Mouse (Mus musculus): ENCODE results near the gene Osr1.

The Osr1 gene

GRCm38 (mm10) chr12:9569971-9570370 lies at the start of gene Osr1:
Gene Osr1 (plus strand): TSS chr12:9570116.
- DNase-seq (ENCODE audit: extremely low read depth, low read depth, low spot score) = no peak

- no peak for DNase-seq (ENCODE audit: extremely low read depth, low read depth, low spot score)
Measured at GRCm38 (mm10) chr12:9550328-9550727, 19.6 kb upstream of the Osr1 start.

- no peak for DNase-seq (ENCODE audit: extremely low read depth, low read depth, low spot score)
Measured at GRCm38 (mm10) chr12:9564956-9565355, 5.0 kb upstream of the Osr1 start.

GRCm38 (mm10) chr12:9570496-9570995 lies 630 bp downstream of the Osr1 start:
- DNase-seq (ENCODE audit: extremely low read depth, low read depth, low spot score) = no peak

- DNase-seq (ENCODE audit: extremely low read depth, low read depth, low spot score) = no peak
Measured at GRCm38 (mm10) chr12:9571276-9571940, 1.5 kb downstream of the Osr1 start.

GRCm38 (mm10) chr12:9572022-9572421 lies 2.1 kb downstream of the Osr1 start:
- DNase-seq (ENCODE audit: extremely low read depth, low read depth, low spot score) = no peak

- DNase-seq (ENCODE audit: extremely low read depth, low read depth, low spot score) = no peak
Measured at GRCm38 (mm10) chr12:9573682-9574081, 3.8 kb downstream of the Osr1 start.

- no peak for DNase-seq (ENCODE audit: extremely low read depth, low read depth, low spot score)
Measured at GRCm38 (mm10) chr12:9574244-9574871, 4.4 kb downstream of the Osr1 start.

- DNase-seq (ENCODE audit: extremely low read depth, low read depth, low spot score) = no peak
Measured at GRCm38 (mm10) chr12:9575158-9576042, 5.5 kb downstream of the Osr1 start.

- no peak for DNase-seq (ENCODE audit: extremely low read depth, low read depth, low spot score)
Measured at GRCm38 (mm10) chr12:9576043-9576538, 6.2 kb downstream of the Osr1 start.

GRCm38 (mm10) chr12:9577610-9578009 lies 7.7 kb downstream of the Osr1 start:
- DNase-seq (ENCODE audit: extremely low read depth, low read depth, low spot score) = no peak

GRCm38 (mm10) chr12:9578591-9578990 lies 8.7 kb downstream of the Osr1 start:
- no peak for DNase-seq (ENCODE audit: extremely low read depth, low read depth, low spot score)

- no peak for DNase-seq (ENCODE audit: extremely low read depth, low read depth, low spot score)
Measured at GRCm38 (mm10) chr12:9579301-9580030, 9.6 kb downstream of the Osr1 start.

- no peak for DNase-seq (ENCODE audit: extremely low read depth, low read depth, low spot score)
Measured at GRCm38 (mm10) chr12:9580041-9580905, 10.4 kb downstream of the Osr1 start.

- DNase-seq (ENCODE audit: extremely low read depth, low read depth, low spot score) = no peak
Measured at GRCm38 (mm10) chr12:9581011-9581410, 11.1 kb downstream of the Osr1 start.

GRCm38 (mm10) chr12:9581506-9581905 lies 11.6 kb downstream of the Osr1 start:
- DNase-seq (ENCODE audit: extremely low read depth, low read depth, low spot score) = no peak

GRCm38 (mm10) chr12:9582248-9582995 lies 12.5 kb downstream of the Osr1 start:
- DNase-seq (ENCODE audit: extremely low read depth, low read depth, low spot score) = no peak

GRCm38 (mm10) chr12:9583380-9583779 lies 13.5 kb downstream of the Osr1 start:
- no peak for DNase-seq (ENCODE audit: extremely low read depth, low read depth, low spot score)
